Mouse (Mus musculus): ENCODE results near the gene Serbp1. TPM values are rescaled to one million over a fixed set of nuclear protein-coding genes. Genes with fewer than 3 reads are reported as not detected.

Gene Serbp1
- total and polyA plus RNA-seq, 3 experiments = 1,043 to 1,809 (median 1,049) TPM

DNA sequence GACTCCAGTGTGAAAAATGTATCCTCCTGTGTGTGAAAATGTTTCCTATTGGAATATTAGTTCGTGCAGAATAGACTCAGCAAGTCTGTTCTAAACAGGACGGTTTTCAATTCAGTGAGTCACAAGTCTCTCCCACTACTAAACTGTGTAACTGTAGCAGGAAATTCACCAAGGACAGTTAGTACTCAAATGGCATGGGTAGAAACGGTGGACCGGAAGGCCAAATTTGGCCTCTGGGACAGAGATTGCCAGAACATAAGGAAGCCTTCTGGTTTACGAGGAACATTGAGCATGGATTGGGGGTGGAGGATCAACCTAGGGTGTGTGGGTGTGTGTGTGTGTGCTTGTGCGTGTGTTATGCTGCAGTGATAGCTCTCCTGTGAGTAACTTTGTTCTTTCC is 41.2 kb upstream of the Serbp1 start:
- no peaks in the 10 kb centered on the region for H3K79me2 ChIP-seq (ENCODE audit: control insufficient read depth, insufficient read depth, low read length, poor library complexity)
- no peak overlapping the region for H3K9ac ChIP-seq (ENCODE audit: control insufficient read depth, low read depth, low read length, poor library complexity, severe bottlenecking)
- H3K27ac ChIP-seq (ENCODE audit: control insufficient read depth, low read depth, low read length) = no peak overlapping the region
- TF ChIP-seq MYC (IDR thresholded peaks at IDR 0.05; ENCODE audit: low read depth, low read length) (no peak), HCFC1 (IDR thresholded peaks at IDR 0.05; ENCODE audit: low read depth, low read length) (no peak), MAX (IDR thresholded peaks at IDR 0.05; ENCODE audit: low read length) (no peak), ELF1 (IDR thresholded peaks at IDR 0.05; ENCODE audit: low read depth, low read length) (no peak), POLR2A (IDR thresholded peaks at IDR 0.05; ENCODE audit: control insufficient read depth in 1 of 2, insufficient read depth in 1 of 2, low read depth in 1 of 2, low read length in 2 of 2, poor library complexity in 1 of 2) (no peak), SMC3 (IDR thresholded peaks at IDR 0.05; ENCODE audit: low read depth, low read length) (no peak), NRF1 (IDR thresholded peaks at IDR 0.05; ENCODE audit: insufficient read depth, low read depth, low read length, poor library complexity, severe bottlenecking) (no peak), MYB (IDR thresholded peaks at IDR 0.05; ENCODE audit: low read depth, low read length) (no peak), UBTF (IDR thresholded peaks at IDR 0.05; ENCODE audit: borderline replicate concordance, insufficient read depth, low read depth, low read length) (no peak), MAZ (IDR thresholded peaks at IDR 0.05; ENCODE audit: low read depth, low read length) (no peak), RAD21 (IDR thresholded peaks at IDR 0.05; ENCODE audit: low read depth, low read length) (no peak)
- no peak overlapping the region for H3K4me3 ChIP-seq (ENCODE audit: control insufficient read depth in 1 of 2, insufficient read depth in 1 of 2, low read depth in 2 of 2, low read length in 2 of 2)
- no peaks in the 10 kb centered on the region for H3K9me3 ChIP-seq (replicated peaks; ENCODE audit: insufficient read depth, low read length)
- H3K4me1 ChIP-seq (ENCODE audit: control insufficient read depth in 1 of 2, insufficient read depth in 2 of 2, low read length in 2 of 2) = no peaks in the 10 kb centered on the region; a peak in 1 of 4 replicates
- peaks cover 0 to 1% of the 10 kb centered on the region in 2 experiments; a peak in 3 of 4 replicates for H3K27me3 ChIP-seq (ENCODE audit: control insufficient read depth in 1 of 2, insufficient read depth in 2 of 2, low read length in 2 of 2)
- DNase-seq (ENCODE audit: low read depth, low spot score) = no peak
- H3K36me3 ChIP-seq (ENCODE audit: control insufficient read depth in 1 of 2, insufficient read depth in 2 of 2, low read length in 2 of 2) = peaks cover 0 to 2% of the 10 kb centered on the region in 2 experiments; a peak in 1 of 4 replicates

- H3K27me3 ChIP-seq (ENCODE audit: control insufficient read depth in 1 of 2, insufficient read depth in 2 of 2, low read length in 2 of 2) = no peaks in the 10 kb centered on the region; a peak in 3 of 4 replicates
- H3K4me3 ChIP-seq (ENCODE audit: control insufficient read depth in 1 of 2, insufficient read depth in 1 of 2, low read depth in 2 of 2, low read length in 2 of 2) = no peak overlapping the region
- no peak overlapping the region for H3K9ac ChIP-seq (ENCODE audit: control insufficient read depth, low read depth, low read length, poor library complexity, severe bottlenecking)
- peak; percentile 72 for DNase-seq (ENCODE audit: low read depth, low spot score)
- peaks cover 0 to 2% of the 10 kb centered on the region in 2 experiments; a peak in 1 of 4 replicates for H3K36me3 ChIP-seq (ENCODE audit: control insufficient read depth in 1 of 2, insufficient read depth in 2 of 2, low read length in 2 of 2)
- no peak overlapping the region for H3K27ac ChIP-seq (ENCODE audit: control insufficient read depth, low read depth, low read length)
- no peaks in the 10 kb centered on the region for H3K9me3 ChIP-seq (replicated peaks; ENCODE audit: insufficient read depth, low read length)
- H3K79me2 ChIP-seq (ENCODE audit: control insufficient read depth, insufficient read depth, low read length, poor library complexity) = no peaks in the 10 kb centered on the region
- no peaks in the 10 kb centered on the region; a peak in 1 of 4 replicates for H3K4me1 ChIP-seq (ENCODE audit: control insufficient read depth in 1 of 2, insufficient read depth in 2 of 2, low read length in 2 of 2)
- no peak for TF ChIP-seq GABPA (IDR thresholded peaks at IDR 0.05; ENCODE audit: low read depth, low read length)
- TF ChIP-seq HCFC1 (IDR thresholded peaks at IDR 0.05; ENCODE audit: low read depth, low read length) = no peak
- TF ChIP-seq MYC (IDR thresholded peaks at IDR 0.05; ENCODE audit: low read depth, low read length) = peak; percentile 86
- TF ChIP-seq RAD21 (IDR thresholded peaks at IDR 0.05; ENCODE audit: low read depth, low read length) = peak; percentile 82
- TF ChIP-seq ZNF384 (IDR thresholded peaks at IDR 0.05; ENCODE audit: low read depth, low read length) = peak; percentile 74
- peak; percentile 90 for TF ChIP-seq ZC3H11A (IDR thresholded peaks at IDR 0.05; ENCODE audit: low read depth, low read length)
- TF ChIP-seq CTCF (IDR thresholded peaks at IDR 0.05 in 2 of 3, conservative IDR thresholded peaks at IDR 0.05 in 1 of 3; ENCODE audit: control insufficient read depth in 1 of 3, insufficient read depth in 1 of 3, low read depth in 2 of 3, low read length in 3 of 3, poor library complexity in 1 of 3, severe bottlenecking in 1 of 3) = peak; percentile 74 to 81 (median 79)
- TF ChIP-seq TBP (IDR thresholded peaks at IDR 0.05; ENCODE audit: low read depth, low read length) = no peak
- peak; percentile 85 for TF ChIP-seq SMC3 (IDR thresholded peaks at IDR 0.05; ENCODE audit: low read depth, low read length)
Observed at GRCm38 (mm10) chr6:67198085-67198484, 39.9 kb upstream of the Serbp1 start.

All from MEL (cell line).